Mouse (Mus musculus) T-helper 2 cell (primary cell): ENCODE measurements around the gene Farsb.
"Not testable (repeated sequence)": the region's sequence is repeated elsewhere in the genome, so short reads cannot be mapped to it uniquely, and the experiment has no call there.

Source experiments
- in situ Hi-C: fragments of 300-600 bp; cut with MboI, MseI; formaldehyde crosslinking; loops from one replicate; pipeline ENCODE4 v1.15.1; 2025; ENCODE audit warnings: high pct_unique_total_duplicates

Gene Farsb

DNA sequence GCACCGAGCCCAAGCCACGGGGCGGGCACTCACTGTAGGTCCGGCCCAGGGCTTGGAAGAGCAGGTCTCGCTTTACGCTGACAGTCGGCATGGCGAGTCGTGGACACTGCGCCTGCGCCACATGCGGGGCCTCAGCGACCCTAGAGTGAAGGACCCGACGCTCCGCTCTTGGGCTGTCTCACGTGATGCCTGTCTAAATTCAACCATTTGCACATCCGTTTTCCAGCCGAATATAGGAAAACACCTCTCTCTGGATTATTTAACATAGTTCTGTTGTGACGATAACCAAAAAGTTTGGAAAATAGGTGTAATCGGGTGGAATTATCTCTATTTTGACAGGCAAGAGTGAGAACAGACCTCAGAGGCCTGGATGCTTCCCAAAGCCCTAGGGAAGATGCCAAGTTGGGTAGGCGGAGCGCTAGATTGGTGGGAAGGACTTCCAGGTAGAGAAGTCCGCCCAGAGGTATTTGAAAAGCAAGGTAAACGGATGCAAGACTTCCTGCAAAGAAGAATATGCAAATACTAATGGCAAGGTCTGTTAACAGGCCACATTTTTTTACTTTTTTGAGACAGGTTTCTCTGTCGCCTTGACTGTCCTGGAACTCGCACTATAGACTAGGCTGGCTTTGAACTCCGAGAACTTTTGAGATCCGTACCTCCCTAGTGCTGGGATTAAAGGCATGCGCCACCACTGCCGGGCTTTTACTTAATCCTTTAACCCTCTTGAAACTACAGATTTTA lies at the start of gene Farsb:
TSS of gene Farsb (minus strand) at position 146 of the 741 bp plus-strand sequence.
- in situ Hi-C loops, result no loop called here

DNA sequence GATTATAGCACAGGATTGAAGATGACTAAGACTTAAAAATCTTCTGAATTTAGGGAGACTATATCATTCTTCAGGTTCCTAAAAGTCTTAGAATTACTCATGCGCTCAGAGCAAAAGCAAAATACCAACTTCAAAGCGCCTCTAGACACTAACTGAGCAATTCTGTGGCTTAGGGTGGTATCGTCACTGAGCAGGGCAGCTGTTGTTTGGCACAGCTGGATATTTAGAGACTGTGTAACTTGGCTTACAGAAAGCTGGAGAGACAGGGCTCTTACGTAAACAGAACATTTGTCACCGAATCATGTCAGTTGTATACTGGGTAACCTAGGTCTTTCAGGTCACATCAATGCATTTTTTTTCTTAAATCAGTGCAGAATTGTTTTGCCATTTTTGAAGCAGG lies 49.7 kb upstream of the Farsb start:
- in situ Hi-C loops, result loop anchor here (5.0 to 25.0 kb wide), 2 partner anchors 1224 to 1774 kb away; no protein-coding TSS in a partner anchor

DNA sequence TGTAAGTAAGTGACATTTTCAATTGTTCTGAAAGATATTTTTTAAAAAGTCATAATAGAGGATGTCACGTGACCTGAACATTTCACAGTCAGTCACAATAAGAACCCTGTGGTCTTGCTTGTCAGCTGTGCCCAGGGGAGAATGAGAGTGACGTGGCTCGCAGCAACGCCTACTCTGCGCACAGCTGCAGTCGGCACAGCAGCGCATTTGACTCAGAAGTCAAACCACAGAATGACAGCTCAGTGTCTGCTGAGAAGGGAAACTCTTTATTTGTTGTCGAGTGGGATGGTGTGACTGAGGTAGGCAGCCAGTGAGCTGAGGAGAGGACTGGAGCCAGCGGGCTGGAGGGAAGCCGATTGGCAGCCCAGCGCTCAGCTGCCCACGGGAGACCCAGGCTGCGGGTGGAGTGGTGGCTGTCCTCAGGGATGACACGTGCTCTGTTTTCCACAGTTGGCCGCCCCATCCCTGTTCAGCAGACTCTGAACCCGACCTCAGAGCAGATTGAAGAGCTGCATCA lies 48.9 kb upstream of the Farsb start:
- in situ Hi-C loops, result loop anchor here (5.0 to 25.0 kb wide), 2 partner anchors 1225 to 1775 kb away; no protein-coding TSS in a partner anchor

DNA sequence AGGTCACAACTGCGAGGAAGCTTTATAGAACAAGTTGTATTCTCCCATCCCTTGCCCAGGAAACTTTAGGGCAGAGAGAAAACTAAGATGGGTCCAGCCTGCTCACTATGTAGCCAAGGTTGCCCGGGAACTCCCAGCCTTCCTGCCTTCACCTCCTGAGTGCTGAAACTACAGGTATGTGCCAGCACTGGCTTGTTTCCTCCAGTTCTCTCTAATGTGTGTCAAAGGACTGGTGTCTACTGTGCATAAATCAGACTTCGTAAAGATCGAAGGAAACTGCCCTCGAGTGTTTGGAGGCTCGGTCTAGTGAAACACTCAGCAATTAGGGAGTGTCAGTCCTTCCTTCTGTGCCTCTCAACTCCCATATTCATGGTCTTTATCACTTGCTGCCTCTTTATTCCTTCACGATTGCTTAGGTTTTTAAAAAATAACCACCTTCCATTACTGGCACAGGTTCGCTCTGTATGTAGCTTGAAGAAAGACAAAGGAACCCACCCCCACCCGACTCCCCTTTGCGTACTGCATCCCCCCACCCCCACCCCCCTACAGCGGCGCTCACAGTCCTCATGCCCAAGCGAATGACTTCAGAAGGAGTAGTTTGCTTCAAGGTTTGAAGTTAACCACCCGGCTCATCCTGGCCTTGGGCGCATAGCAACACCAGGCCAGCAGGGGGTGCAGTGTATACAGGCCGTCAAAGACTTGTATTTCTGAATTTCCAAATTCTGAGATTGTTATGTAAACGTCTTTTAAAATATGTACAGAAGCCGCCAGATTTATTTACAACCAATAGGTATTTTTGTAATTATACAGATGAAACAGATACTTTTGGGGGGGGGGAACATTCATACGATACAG lies 47.8 kb upstream of the Farsb start:
- in situ Hi-C loops, result loop anchor here (5.0 to 25.0 kb wide), 2 partner anchors 1226 to 1776 kb away; no protein-coding TSS in a partner anchor

DNA sequence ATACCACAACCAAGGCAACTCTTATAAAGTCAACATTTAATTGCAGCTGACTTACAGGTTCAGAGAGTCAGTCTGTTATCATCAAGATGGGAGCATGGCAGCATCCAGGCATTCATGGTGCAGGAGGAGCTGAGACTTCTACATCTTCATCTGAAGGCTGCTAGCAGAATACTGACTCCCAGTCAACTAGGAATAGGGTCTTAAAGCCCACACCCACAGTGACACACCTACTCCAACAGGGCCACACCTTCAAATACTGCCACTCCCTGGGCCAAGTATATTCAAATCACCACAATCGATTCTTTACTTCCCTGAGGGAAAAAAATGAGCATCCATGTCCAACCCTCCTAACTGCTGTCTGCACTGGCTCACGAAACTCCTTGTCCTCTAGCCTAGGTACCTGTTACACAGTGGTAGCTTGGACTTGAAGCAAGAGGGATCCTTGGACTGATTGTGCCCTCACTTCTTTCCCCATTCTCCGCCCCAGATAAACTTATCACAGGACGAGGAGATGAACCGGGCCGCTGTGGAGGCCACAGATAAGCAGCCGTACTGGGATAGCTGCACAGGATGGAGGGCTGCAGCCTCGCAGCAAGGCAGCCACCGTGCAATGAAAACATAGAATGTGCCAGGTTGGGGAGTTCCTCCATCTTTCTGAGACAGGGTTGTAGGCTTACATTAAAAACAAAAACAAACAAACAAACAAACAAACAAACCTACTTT lies 45.9 kb upstream of the Farsb start:
- in situ Hi-C loops, result loop anchor here (5.0 to 25.0 kb wide), 2 partner anchors 1228 to 1778 kb away; no protein-coding TSS in a partner anchor

DNA sequence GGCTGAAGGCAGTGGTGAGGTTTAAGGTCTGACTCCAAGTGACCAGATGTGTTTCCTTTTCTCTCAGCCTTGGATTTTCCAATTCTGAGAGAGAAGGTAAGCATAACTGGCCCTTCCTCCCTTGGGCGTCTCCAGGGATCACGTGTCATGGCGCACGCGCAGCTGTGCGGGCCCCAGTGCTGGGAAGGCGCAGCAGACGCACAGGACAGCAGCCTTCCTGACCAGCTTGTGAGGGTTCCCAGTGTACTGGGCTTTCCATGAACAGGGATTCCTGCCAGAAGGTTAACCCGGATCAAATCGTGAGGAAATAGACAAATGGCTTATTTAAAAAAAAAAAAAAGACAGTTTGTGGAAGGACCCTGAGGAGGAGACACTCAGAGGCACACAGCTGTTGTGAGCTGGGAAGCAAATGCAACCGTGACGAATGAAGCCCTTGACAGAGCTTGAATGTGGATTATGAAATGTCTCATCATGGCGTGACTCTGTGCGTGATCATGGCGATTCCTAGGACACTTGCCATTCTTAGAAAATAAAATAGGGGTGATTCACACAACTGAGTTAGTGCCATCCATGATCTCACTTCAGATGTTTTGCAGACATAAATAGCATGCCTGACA lies 43.6 kb upstream of the Farsb start:
- in situ Hi-C loops, result loop anchor here (25.0 kb wide), 1 partner anchor 1780 kb away; no protein-coding TSS in a partner anchor

DNA sequence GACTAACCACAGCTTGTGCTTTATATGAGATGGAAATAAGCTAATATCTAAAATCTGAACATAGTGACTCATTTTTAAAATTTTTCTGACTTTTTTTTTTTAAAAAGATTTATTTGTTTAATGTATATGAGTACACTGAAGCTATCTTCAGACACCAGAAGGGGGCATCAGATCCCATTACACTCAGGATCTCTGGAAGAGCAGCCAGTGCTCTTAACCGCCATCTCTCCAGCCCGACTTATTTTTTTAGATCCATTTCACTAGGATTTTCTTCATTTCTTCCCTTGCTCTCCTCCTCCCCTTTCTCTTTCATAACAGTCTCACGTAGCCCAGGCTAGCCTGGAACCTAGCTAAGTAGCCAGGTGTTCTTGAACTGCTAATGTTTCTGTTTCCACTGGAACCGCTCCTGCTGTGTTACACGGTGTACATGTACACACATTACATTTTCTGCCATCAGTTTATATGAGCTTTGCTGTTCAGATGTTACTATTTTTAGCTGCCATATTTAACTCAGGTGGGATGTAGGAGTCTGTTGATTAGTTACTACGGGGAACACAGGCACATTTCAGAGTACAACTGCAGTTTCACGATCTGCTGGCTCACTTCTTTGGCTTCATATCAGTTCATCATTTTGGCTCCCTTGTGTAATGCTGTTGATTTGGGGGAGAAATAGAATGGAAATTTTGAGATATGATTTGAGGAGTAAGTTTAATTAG lies 42.0 kb upstream of the Farsb start:
- in situ Hi-C loops, result loop anchor here (25.0 kb wide), 1 partner anchor 1782 kb away; no protein-coding TSS in a partner anchor

DNA sequence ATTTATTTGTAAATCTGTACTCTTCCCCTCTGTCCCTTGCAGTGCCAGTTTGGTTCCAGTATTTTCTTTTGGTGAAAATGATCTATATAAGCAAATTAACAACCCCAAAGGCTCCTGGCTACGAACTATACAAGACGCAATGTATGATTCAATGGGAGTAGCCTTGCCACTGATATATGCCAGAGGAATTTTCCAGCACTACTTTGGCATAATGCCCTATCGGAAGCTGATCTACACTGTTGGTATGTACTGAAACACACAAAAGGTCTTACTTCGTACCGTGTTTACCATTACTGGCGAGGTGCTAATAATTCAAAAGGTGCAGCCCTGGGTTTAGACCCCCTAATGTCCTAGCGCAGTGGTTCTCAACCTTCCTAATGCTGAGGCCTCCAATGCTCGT lies 40.3 kb upstream of the Farsb start:
- in situ Hi-C loops, result loop anchor here (25.0 kb wide), 1 partner anchor 1783 kb away; no protein-coding TSS in a partner anchor

DNA sequence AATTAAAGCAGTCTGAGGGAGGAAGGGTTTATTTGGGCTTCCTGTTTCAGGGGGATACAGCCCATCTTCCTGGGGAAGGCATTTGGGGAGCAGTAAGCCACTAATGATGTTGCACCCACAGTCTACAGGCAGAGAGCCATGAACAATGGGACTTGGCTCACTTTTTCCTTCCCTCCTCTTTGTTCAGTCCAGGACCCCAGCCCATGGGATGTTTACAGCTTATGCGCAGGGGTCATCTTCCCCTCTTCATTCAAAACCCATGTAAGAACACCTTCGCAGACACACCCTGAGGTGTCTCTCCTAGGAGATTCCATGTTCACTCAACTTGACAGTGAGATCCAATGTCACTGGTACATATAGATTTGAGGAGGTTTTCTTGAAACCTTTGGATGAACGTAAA lies 39.7 kb upstream of the Farsb start:
- in situ Hi-C loops, result loop anchor here (25.0 kb wide), 1 partner anchor 1784 kb away; no protein-coding TSS in a partner anchor

DNA sequence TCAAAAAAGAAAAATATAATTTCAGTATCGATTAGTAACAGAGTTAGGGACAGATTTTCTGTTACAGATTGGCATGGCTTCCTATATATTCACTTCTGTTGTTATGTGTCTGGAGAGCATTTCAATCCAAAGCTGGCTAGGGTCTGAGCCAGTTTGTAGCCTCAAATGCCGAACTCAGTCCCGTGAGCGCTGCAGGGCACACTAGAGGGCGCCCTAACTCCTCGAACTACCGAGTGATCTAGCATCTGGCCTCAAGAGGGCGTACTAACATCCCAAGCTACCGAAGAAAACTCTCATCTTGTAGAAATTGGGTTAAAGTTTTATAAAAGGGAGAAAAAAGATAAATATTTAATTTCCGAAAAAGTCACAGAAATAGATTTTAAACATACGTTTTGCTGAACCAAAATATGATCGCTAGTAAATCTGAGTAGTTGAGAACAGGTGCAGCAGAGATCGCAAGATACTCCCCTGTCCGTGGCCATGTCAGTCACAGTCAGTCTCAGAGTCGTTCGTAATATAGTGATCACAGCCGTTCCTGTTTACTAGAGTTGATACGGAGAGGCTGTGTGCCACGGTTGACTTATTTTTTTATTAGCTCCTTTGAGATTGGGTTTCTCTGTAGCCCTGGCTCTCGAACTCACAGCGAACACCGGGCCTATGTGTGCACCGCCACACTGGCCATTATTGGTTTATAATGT lies 36.6 kb upstream of the Farsb start:
- in situ Hi-C loops, result loop anchor here (25.0 kb wide), 1 partner anchor 1787 kb away; no protein-coding TSS in a partner anchor

DNA sequence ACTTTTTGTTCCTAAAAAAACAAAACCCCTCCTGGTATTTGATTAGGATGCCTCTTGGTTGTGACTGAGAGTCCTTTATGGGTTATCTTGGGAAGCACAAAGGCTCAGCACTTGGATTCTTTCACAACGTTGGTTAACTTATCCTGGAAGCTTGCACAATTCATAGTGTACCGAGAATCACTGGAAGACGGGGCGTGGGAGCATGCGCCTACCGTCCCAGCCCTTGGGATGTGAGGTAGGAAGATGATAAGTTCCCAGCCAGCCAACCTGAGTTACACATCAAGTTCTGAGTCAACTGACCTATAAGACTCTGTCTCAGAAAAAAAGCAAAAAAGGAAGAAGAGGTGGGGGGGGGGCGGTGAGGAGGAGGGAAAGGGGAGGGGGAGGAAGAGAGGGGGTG lies 30.2 kb upstream of the Farsb start:
- in situ Hi-C loops, result no loop called here

DNA sequence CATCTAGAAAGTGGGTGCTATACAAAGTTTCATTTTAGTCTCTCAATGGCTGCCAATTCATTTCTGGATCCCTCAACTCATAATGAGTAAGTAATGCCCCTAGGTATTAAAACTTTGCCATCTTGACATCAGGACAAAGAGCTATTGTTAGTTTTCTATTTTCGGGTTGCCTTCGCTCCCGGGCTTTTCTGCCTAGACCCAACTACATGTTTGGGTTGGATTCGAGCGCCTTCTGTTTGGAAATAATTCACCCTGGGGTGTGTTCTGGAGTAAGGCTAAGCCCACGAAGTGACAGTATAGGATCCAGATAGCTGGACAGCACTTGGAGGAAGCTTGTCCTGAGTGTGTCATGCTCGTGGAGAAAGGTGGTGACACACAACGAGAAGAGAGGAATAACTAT lies 24.1 kb upstream of the Farsb start:
- in situ Hi-C loops, result no loop called here

DNA sequence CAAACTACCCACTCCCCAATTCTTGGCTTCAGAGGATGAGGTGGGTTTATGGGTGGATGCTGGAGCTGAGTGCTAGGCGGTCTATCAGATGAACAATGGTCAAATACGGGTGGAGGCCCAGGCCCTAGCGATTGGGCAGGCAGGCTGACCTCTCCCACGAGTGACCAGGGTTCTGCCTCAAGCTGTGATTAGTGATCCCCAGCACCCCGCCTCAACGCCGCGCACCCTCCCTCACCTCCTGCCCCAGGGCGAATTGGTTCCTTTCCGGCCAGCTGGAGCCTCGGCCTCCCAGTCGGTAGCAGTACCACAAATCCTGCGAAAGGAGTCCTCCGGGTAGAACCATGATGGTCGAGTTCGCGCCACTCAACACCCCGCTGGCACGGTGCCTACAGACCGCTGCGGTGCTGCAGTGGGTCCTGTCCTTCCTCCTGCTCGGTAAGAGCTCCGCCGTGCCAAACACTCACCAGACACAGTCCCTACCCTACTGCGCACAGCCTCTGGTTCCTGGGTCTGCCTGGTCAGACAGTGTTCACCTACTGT lies 23.0 kb upstream of the Farsb start, which contains the start of gene BC035947:
TSS of gene BC035947 (minus strand) at position 538 of the 540 bp plus-strand sequence.
- in situ Hi-C loops, result no loop called here

DNA sequence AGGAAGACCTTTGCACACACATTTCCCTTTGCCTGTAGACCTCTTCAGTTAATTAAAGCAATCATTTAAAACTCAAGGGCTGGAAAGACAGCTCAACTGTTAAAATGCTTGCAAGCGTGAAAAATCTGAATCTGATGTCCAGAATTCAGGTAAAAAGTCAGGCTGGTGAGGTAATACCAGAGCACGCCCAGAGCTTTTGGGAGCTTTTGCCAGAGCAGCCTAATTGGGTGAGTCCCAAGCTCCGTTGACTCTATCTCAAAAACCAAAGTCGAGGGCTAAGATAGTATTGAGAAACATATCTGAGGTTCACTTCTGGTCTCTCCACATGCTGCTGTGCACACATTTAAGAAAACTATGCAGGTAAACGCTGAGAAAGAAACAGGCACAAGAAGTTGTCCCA lies 22.2 kb upstream of the Farsb start, which contains the start of gene Mogat1:
TSS of gene Mogat1 (plus strand) at position 130 of the 400 bp plus-strand sequence.
- in situ Hi-C loops, result no loop called here

DNA sequence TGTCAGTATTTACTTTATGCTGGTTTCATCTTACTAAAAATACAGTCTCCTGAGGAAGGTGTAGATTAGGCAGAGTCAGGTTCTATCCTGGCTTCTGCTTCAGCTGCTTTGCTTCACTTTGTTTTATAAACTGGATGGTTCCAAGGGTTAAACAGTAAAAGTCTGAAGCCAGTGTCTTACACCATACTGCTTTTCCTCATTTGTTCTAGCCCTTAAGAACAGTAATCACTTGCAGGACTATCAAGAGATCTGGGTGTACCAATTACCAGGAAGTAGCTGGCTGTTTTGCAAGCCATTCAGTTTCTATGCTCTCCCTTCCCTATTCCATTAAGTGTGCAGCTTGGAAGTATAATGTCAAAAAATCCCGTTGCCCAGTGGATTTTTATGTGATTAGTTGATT lies 18.4 kb upstream of the Farsb start:
- in situ Hi-C loops, result no loop called here

DNA sequence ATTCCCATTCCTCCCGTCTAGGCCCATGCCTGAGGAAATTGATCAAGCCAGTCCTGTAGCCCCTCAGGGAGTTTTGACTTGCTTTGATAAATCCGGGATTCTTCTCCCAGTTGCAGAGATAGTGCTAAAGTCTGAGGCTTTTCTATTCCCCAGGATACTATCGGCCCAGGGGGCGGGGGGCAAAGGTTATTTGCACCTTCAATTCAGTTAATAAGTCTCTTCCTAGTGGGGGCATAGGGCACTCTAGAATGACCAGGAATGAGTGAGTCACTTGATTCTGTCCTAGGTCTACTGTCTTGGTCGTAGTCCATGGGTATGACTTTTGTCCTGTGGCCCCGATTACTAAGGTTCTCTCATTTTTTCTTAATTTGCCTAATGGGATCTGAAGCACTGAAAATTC lies 13.8 kb upstream of the Farsb start:
- in situ Hi-C loops, result no loop called here

DNA sequence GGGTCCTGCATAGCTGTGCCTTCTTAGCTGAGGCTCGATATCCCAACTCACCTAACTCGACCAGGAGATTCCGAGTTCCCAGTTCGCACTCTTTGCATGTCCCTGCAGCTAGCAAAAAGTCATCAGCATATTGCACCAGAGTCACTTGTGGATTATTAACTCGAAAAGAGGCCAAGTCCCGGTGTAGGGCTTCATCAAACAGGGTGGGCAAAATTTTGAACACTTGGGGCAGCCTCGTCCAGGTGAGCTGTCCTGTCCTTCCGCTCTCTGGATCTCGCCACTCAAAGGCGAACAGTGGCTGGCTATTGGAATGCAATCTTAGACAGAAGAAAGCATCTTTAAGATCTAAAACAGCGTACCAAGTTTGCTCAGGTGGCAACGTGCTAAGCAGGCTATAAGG lies 13.2 kb upstream of the Farsb start:
- in situ Hi-C loops, result not testable (repeated sequence)

DNA sequence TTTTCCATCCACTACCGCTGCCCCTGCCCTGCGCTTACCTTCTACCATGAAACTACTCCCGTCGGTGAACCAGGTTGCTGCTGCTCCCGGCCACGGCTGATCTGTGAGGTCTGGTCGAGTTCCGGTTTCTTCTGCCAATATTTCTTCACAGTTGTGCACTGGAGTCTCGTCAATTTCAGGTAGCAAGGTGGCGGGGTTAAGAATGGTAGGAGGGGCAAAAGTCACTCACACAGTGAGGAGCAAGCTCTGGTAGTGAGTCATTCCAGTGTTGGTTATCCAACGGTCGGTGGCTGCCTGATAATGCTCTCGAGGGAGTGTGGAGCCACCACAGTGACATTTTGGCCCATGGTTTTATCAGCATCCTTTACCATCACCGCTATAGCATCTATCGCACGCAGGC lies 12.3 kb upstream of the Farsb start:
- in situ Hi-C loops, result no loop called here

DNA sequence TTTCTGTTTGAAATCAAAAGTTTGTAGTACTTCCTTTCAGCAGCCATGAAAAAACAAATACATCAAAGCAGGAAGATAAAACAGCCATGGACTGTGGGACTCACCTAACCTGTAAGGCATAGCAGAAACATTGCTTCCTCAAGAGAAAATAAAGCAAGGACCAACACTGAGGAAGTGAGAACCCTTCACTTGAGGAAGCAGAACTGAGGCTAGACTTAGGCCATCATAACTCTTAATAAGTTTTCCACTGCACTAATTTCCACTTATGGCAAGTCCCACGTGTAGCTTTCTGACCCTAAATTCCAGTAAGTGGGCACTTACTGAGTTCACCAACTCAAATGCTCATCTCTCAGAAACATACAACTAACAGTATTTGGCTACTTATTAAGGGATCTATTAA lies 1.4 kb upstream of the Farsb start:
- in situ Hi-C loops, result no loop called here
